Mouse (Mus musculus): ENCODE data around the gene Alkal2. TPM values are rescaled to one million over a fixed set of nuclear protein-coding genes. Genes with fewer than 3 reads are reported as not detected.

The Alkal2 gene
- total RNA-seq (2021), result 1 to 10 TPM; 3.4 to 4.6 TPM

GRCm38 (mm10) chr12:30883986-30884621, at the start of gene Alkal2:
Gene Alkal2 (plus strand): TSS chr12:30884322.
- peak; percentile 17 to 22 for DNase-seq (ENCODE audit: extremely low spot score in 1 of 2, low spot score in 1 of 2)

DNA sequence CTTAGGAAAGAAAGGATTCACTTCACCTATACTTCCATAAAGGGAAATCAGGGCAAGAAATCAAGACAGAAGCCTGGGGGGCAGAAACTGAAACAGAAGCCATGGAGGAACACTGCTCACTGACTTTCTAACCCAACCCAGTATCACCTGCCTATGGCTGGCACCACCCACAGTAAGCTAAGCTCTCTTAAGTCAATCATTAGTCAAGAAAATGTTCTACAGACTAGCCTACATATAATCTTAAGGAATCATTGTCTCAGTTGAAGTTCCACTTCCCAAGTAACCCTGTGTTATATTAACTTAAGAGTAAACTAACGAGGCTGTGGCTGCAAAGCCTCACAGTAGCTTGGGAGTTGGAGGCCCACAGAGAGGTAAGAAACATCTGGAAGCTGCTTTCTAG, 35.6 kb upstream of the Alkal2 start:
- DNase-seq (ENCODE audit: extremely low spot score in 1 of 2, low spot score in 1 of 2), result no peak

GRCm38 (mm10) chr12:30850902-30851301, 33.2 kb upstream of the Alkal2 start:
- peak in 1 of 2 experiments; percentile 34 for DNase-seq (ENCODE audit: extremely low spot score in 1 of 2, low spot score in 1 of 2)

DNA sequence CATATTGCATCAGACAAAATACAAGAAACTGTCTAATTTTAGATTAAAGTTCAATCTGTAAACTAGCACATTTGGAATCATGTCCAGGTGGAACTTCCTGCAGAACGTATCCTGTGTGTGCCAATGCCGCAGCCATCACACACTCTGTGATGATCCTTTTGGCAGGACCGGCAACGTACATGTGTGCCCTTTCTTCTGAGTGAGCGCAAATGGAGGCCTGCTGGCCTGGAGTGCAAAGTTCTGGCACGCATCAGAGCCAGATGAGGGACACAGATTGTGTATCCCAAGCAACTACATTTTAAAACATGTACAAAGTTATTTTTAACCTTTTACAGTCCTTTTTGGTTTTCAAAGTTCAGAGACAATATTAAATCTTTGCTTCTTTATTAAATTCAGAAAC, 32.3 kb upstream of the Alkal2 start:
- DNase-seq (ENCODE audit: extremely low spot score in 1 of 2, low spot score in 1 of 2), result peak in 1 of 2 experiments; percentile 13

DNA sequence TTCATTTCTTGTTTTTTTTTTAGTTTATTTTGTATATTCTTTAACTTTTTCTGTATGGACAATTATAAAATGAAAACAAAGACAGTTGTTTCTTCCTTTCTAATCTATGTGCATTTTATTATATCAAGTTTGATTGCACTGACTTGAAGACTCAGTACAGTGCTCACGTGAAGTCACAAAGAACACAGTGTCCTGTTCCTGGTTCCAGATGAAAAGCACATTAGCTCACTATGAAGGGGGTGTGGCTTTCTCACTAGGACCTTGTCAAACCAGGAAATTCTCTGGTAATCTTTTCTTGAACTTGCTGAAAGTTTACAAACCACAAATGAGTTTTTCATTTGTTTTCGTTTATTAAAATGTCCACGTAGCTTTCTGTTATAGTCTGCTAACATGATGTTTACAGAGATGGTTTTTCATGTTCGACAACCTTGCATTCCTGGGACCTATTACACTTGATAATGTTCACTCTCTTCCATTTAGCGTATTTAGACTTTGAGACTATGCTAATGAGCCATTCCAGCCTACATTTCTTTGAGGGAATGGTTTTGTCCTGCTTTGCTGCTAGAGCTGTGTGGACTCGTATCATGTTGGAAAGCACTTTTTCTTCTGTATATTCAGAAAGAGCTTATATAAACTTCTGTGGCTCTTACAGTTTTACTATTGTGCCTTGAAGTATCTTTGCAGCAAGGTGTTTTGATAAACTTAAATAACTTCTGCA, 28.5 kb upstream of the Alkal2 start:
- DNase-seq (ENCODE audit: extremely low spot score in 1 of 2, low spot score in 1 of 2), result no peak

- no peak for DNase-seq (ENCODE audit: extremely low spot score in 1 of 2, low spot score in 1 of 2)
These were observed 27.9 kb upstream of the Alkal2 start for GRCm38 (mm10) chr12:30856172-30856571.

DNA sequence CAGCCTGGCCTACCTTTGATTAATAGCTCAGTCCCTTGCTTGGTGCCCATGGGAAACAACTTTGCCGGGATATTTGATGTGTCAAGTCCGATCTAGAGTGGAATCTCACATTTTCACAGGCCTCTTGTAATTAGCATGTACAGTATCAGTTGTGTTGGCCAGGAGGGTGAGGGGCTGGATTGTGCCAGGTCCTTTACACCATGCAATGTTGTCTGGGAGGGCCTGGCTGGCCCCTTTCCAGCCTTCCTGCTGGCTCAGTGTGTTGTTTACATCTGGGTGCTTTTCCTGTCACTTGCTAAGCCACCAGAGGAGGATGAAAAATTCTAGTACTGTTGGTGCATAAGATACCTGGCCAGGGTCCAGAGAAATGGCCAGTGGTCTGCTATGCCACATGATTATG, 19.8 kb upstream of the Alkal2 start:
- no peak for DNase-seq (ENCODE audit: extremely low spot score in 1 of 2, low spot score in 1 of 2)

- DNase-seq (ENCODE audit: extremely low spot score in 1 of 2, low spot score in 1 of 2), result no peak
These were observed 18.3 kb upstream of the Alkal2 start for GRCm38 (mm10) chr12:30865781-30866180.

DNA sequence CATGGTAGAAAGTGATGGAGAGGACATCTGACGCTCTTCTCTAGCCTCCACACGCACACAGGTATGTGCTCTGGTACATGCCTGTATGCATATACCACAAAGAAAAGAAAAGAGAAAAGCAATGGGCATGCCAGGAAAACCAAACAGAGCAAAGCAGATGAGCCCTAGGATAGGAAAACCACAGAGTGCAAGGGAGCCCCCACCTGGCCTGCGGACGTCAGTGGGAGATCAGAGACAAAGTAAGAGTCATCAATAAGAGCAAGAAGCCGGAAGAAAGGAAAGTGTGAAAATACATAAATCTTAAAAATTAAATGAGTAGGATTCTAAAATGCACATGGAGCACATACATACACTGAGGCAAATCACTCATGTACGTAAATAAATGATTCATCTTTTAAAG, 4.7 kb upstream of the Alkal2 start:
- DNase-seq (ENCODE audit: extremely low spot score in 1 of 2, low spot score in 1 of 2), result peak in 1 of 2 experiments; percentile 35

DNA sequence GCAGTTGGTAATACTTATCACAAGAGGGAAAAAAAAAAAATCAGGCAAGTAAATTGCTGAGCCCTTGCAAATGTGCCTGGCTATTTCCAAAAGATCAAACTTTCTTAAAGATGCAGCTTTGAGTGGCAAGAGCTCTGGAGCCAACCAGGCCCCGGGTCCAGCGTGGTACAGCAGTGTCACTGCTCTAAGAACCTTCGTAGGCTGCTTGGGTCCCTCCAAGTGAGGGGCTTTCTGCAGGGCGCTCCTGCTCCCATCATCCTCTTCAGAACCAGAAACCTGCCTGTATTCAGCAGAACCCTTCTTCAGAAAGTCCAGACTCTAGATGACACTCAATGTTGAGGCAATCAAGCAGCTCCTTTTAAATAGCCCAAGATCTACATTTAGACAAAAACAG, 533 bp upstream of the Alkal2 start:
- no peak for DNase-seq (ENCODE audit: extremely low spot score in 1 of 2, low spot score in 1 of 2)

GRCm38 (mm10) chr12:30884622-30885230, 604 bp downstream of the Alkal2 start:
- DNase-seq (ENCODE audit: extremely low spot score in 1 of 2, low spot score in 1 of 2), result no peak

DNA sequence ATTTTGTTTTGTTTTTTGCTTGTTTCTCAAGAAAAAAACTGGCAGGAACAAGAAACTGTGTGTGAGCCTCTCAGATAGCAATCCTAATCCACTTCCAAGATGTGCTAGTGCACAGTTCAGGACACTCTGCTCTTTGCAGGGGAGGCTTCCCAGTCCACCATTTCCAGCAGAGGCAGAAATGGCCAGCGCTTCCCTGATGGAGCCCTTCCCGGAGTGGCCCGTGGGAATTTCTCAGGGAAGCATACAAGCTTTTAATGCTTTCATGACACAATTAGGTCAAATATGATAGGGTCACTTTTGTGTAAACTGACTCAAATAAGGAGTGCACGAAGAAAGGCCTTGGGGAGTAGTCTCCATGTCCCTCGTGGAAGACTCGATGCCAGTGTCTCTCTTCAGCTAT, 1.8 kb downstream of the Alkal2 start:
- no peak for DNase-seq (ENCODE audit: extremely low spot score in 1 of 2, low spot score in 1 of 2)

DNA sequence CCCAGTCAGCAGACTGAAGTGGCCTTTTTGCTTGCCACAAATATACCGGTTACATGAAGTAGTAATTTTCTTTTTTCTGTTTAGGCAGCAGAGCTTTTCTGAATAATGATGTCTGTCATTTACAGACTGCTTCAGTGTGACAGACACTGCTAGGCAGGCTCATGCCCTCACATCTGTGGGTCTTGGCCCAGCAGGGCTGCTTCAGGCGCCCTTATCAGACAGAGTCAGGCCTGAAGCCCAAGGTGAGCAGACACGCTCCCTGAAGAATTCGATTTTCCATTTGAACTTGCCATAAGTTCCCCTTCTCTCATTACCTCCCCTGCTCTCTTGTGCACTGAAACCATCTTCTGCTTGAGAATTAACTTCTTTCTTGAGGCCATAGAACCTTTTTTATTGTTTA, 3.9 kb downstream of the Alkal2 start:
- DNase-seq (ENCODE audit: extremely low spot score in 1 of 2, low spot score in 1 of 2), result no peak

DNA sequence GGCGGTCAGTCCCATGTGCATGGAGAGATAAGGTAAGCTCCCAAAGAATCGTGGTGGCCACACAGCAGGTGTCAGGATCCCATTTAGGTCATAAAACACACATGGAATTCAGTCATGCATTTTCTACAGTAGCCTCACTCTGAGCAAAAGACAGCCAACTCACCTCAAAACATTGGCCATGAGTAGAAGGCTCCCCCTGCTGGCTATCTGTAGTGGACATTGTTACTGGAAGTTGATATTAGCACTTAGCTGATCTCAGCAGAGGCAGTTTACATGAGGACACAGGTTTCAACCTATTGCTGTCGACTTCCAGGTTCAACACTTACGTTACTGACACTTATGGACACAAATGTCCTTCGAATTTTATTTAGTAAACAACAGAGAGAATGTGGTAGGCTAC, 5.9 kb downstream of the Alkal2 start:
- DNase-seq (ENCODE audit: extremely low spot score in 1 of 2, low spot score in 1 of 2), result peak; percentile 36 to 73

- DNase-seq (ENCODE audit: extremely low spot score in 1 of 2, low spot score in 1 of 2), result no peak
These were observed 7.3 kb downstream of the Alkal2 start for GRCm38 (mm10) chr12:30891438-30891837.

DNA sequence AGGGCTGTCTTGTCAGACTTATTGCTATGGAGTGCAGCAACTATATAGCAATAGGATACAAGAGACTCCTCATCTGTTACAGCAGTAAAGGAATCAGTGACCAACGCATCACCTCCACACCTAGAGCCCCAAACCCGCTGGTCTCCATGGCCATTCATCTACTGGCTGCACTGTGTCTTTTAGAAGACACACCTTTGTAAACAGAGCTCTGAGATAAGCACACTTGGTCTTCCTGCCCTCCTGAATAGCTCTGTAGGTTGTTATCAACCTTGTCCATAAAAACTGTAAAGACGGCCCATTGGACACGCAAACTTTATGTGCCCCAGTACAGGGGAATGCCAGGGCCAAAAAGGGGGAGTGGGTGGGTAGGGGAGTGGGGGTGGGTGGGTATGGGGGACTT, 12.9 kb downstream of the Alkal2 start:
- no peak for DNase-seq (ENCODE audit: extremely low spot score in 1 of 2, low spot score in 1 of 2)

DNA sequence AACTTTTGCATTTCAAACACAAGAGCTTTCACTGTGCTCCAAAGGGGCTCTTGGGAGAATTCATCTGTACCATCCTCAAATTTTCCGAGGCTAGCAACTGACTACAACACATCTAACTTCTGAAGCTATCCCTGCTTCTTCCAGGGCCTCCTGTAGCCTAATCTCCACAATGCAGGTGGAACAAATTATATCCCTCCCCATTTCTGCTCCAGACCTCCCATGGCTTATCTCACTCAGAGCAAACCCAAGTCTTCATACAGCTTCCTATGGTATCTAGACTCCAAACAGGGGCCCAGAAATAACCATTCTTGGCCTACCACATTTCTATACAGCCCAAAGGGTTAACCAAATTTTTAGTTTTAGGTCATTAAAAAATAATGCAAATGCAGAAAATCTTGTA, 24.5 kb downstream of the Alkal2 start:
- DNase-seq (ENCODE audit: extremely low spot score in 1 of 2, low spot score in 1 of 2), result no peak

DNA sequence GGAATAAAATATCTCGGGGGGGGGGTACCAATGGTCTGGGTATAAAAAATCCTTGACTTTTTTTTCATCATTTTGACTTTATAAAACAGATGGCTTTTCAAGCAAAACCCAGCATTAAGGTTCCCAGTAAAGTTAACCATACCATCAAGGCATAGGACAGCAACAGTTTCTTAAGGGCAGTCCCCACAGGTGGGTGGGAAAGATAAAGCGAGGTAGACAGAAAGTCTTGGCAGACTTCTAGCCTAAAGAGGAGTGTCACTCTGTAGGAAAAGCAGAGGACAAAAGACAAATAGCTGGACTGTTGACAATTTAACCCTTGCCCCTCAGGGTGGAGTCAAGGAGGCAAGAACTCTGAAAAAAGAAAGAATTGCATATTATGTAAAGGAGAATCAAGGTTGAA, 25.8 kb downstream of the Alkal2 start:
- DNase-seq (ENCODE audit: extremely low spot score in 1 of 2, low spot score in 1 of 2), result no peak

DNA sequence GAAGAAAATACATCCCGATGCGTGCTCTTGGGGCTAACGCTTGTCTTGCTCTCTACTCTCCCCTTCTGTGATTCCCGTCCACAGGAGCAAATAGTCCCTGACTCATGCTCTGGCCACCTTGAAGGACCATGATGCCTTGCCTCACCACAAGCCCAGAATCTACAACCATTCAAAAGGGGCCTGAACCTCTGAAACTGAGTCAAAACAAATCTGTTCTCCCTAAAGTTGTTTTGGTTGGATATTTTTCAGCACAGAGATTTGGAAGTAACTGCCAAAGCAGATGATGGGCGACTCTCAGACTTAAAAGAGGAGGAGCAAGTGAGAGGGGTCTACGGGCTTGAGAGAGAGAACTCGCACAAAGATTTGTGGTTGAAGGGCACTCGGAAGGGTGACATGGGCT, 26.7 kb downstream of the Alkal2 start:
- DNase-seq (ENCODE audit: extremely low spot score in 1 of 2, low spot score in 1 of 2), result no peak

- DNase-seq (ENCODE audit: extremely low spot score in 1 of 2, low spot score in 1 of 2), result peak; percentile 92 to 95
These were observed 27.3 kb downstream of the Alkal2 start, which contains the start of the genes Acp1 and Sh3yl1 for GRCm38 (mm10) chr12:30911261-30912047. Gene Acp1 (minus strand): TSS chr12:30911589. Gene Sh3yl1 (plus strand): TSS chr12:30911668.

DNA sequence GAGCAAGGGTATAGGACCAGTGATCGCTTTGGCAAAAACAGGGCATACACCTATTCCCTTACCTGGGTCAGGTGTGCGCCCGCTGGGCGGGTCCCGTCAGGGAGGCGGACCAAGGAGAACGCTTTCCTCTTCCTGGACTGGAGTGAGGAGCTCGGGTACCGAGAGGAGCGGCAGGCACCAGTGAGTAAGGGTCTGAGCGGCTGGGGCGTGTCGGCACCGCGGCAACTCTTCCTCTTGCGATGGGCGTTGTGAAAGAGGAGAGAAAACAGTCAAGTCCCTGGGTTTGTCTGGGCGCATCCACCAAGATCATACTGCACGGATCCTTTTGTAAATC, 27.9 kb downstream of the Alkal2 start:
- peak in 1 of 2 experiments; percentile 20 for DNase-seq (ENCODE audit: extremely low spot score in 1 of 2, low spot score in 1 of 2)

All from layer of hippocampus, postnatal 25 days (tissue).